Mouse (Mus musculus) heart, postnatal 25 days (tissue): ENCODE measurements around the gene Cant1. TPM values are rescaled to one million over a fixed set of nuclear protein-coding genes. Genes with fewer than 3 reads are reported as not detected.

Experiments
- total RNA-seq, 2 experiments: library from RNA; stranded (reverse); gene quantifications; 2 replicates each; pipeline ENCODE4 v1.2.3; 2021

Gene Cant1
- total RNA-seq, 2 experiments from 2014 or later: 16.0 to 17.2 TPM

Other genes with a start within 250 kb of the Cant1 start
- gene Cyth1, start 170.5 kb downstream of the Cant1 start, total RNA-seq: 10 to 100 TPM; 48.9 to 53.8 TPM
- 10 to 100 TPM; 12.0 to 14.5 TPM for gene Usp36, start 128.8 kb downstream of the Cant1 start, total RNA-seq
- 1 to 10 TPM in 1 of 2 experiments, under 1 TPM in 1; 0.84 to 1.1 TPM for gene Cep295nl, start 76.6 kb downstream of the Cant1 start, total RNA-seq
- gene Timp2, start 63.3 kb downstream of the Cant1 start, total RNA-seq: 100 to 1,000 TPM; 121 to 138 TPM
- gene Lgals3bp, start 17.0 kb downstream of the Cant1 start, total RNA-seq: 10 to 100 TPM; 19.2 to 24.0 TPM
- gene C1qtnf1, start 9.1 kb upstream of the Cant1 start, total RNA-seq: 10 to 100 TPM; 17.7 to 31.0 TPM
- gene Engase, start 57.7 kb upstream of the Cant1 start, total RNA-seq: 1 to 10 TPM; 5.7 to 6.3 TPM